Mouse (Mus musculus): ENCODE data around the gene Cntnap5c. TPM values are rescaled to one million over a fixed set of nuclear protein-coding genes. Genes with fewer than 3 reads are reported as not detected.

Cntnap5c gene
- polyA plus RNA-seq, 1 experiment, result 0.03 TPM

- TF ChIP-seq CTCF (IDR thresholded peaks at IDR 0.05; ENCODE audit: borderline replicate concordance, control insufficient read depth, extremely low read depth, insufficient read depth, low read length, poor library complexity), result no peak
- TF ChIP-seq POLR2A (IDR thresholded peaks at IDR 0.05; ENCODE audit: control insufficient read depth, extremely low read depth, insufficient read depth, low read length, poor library complexity), result no peak
- H3K27me3 ChIP-seq (ENCODE audit: control insufficient read depth, insufficient read depth, low read length), result no peaks in the 10 kb centered on the region
- H3K36me3 ChIP-seq (ENCODE audit: control insufficient read depth, insufficient read depth, low read length), result no peaks in the 10 kb centered on the region
- no peak overlapping the region for H3K4me3 ChIP-seq (ENCODE audit: control insufficient read depth, insufficient read depth, low read length)
- no peaks in the 10 kb centered on the region for H3K4me1 ChIP-seq (replicated peaks; ENCODE audit: control insufficient read depth, insufficient read depth, low read length)
- H3K27ac ChIP-seq (ENCODE audit: control insufficient read depth, insufficient read depth, low read length), result no peak overlapping the region
- no peak for DNase-seq
These were observed 96.6 kb downstream of the Cntnap5c start for GRCm38 (mm10) chr17:57865996-57866395.

GRCm38 (mm10) chr17:57887742-57888389, 118.5 kb downstream of the Cntnap5c start:
- TF ChIP-seq CTCF (IDR thresholded peaks at IDR 0.05; ENCODE audit: borderline replicate concordance, control insufficient read depth, extremely low read depth, insufficient read depth, low read length, poor library complexity), result no peak
- TF ChIP-seq POLR2A (IDR thresholded peaks at IDR 0.05; ENCODE audit: control insufficient read depth, extremely low read depth, insufficient read depth, low read length, poor library complexity), result no peak
- no peaks in the 10 kb centered on the region for H3K4me1 ChIP-seq (replicated peaks; ENCODE audit: control insufficient read depth, insufficient read depth, low read length)
- 85% methylated on average over 4 of the region's 4 CpGs for WGBS
- H3K27me3 ChIP-seq (ENCODE audit: control insufficient read depth, insufficient read depth, low read length), result no peaks in the 10 kb centered on the region
- no peaks in the 10 kb centered on the region for H3K36me3 ChIP-seq (ENCODE audit: control insufficient read depth, insufficient read depth, low read length)
- H3K27ac ChIP-seq (ENCODE audit: control insufficient read depth, insufficient read depth, low read length), result no peak overlapping the region
- DNase-seq, result no peak
- no peak overlapping the region for H3K4me3 ChIP-seq (ENCODE audit: control insufficient read depth, insufficient read depth, low read length)

GRCm38 (mm10) chr17:57911770-57912293, 142.5 kb downstream of the Cntnap5c start:
- TF ChIP-seq CTCF (IDR thresholded peaks at IDR 0.05; ENCODE audit: borderline replicate concordance, control insufficient read depth, extremely low read depth, insufficient read depth, low read length, poor library complexity) (no peak), POLR2A (IDR thresholded peaks at IDR 0.05; ENCODE audit: control insufficient read depth, extremely low read depth, insufficient read depth, low read length, poor library complexity) (no peak)
- no peak overlapping the region for H3K27ac ChIP-seq (ENCODE audit: control insufficient read depth, insufficient read depth, low read length)
- no peaks in the 10 kb centered on the region for H3K27me3 ChIP-seq (ENCODE audit: control insufficient read depth, insufficient read depth, low read length)
- no peaks in the 10 kb centered on the region for H3K36me3 ChIP-seq (ENCODE audit: control insufficient read depth, insufficient read depth, low read length)
- no peak for DNase-seq
- no peaks in the 10 kb centered on the region for H3K4me1 ChIP-seq (replicated peaks; ENCODE audit: control insufficient read depth, insufficient read depth, low read length)
- no peak overlapping the region for H3K4me3 ChIP-seq (ENCODE audit: control insufficient read depth, insufficient read depth, low read length)

- 80% methylated on average over 3 of the region's 3 CpGs for WGBS
These were observed 214.9 kb downstream of the Cntnap5c start for GRCm38 (mm10) chr17:57984230-57984629.

GRCm38 (mm10) chr17:57988420-57988819, 219.1 kb downstream of the Cntnap5c start:
- TF ChIP-seq CTCF (IDR thresholded peaks at IDR 0.05; ENCODE audit: borderline replicate concordance, control insufficient read depth, extremely low read depth, insufficient read depth, low read length, poor library complexity), result no peak
- TF ChIP-seq POLR2A (IDR thresholded peaks at IDR 0.05; ENCODE audit: control insufficient read depth, extremely low read depth, insufficient read depth, low read length, poor library complexity), result no peak
- Histone ChIP-seq H3K36me3 (ENCODE audit: control insufficient read depth, insufficient read depth, low read length) (no peaks in the 10 kb centered on the region), H3K27ac (ENCODE audit: control insufficient read depth, insufficient read depth, low read length) (no peak overlapping the region), H3K4me1 (replicated peaks; ENCODE audit: control insufficient read depth, insufficient read depth, low read length) (no peaks in the 10 kb centered on the region), H3K27me3 (ENCODE audit: control insufficient read depth, insufficient read depth, low read length) (no peaks in the 10 kb centered on the region), H3K4me3 (ENCODE audit: control insufficient read depth, insufficient read depth, low read length) (no peak overlapping the region)
- WGBS, result 52% methylated on average over 2 of the region's 2 CpGs
- DNase-seq, result no peak

More at GRCm38 (mm10) chr17:57984230-57984629, 214.9 kb downstream of the Cntnap5c start:
- H3K27me3 ChIP-seq (ENCODE audit: control insufficient read depth, insufficient read depth, low read length), result no peaks in the 10 kb centered on the region
- no peak for DNase-seq
- H3K27ac ChIP-seq (ENCODE audit: control insufficient read depth, insufficient read depth, low read length), result no peak overlapping the region
- TF ChIP-seq CTCF (IDR thresholded peaks at IDR 0.05; ENCODE audit: borderline replicate concordance, control insufficient read depth, extremely low read depth, insufficient read depth, low read length, poor library complexity), result no peak
- no peak for TF ChIP-seq POLR2A (IDR thresholded peaks at IDR 0.05; ENCODE audit: control insufficient read depth, extremely low read depth, insufficient read depth, low read length, poor library complexity)
- H3K4me3 ChIP-seq (ENCODE audit: control insufficient read depth, insufficient read depth, low read length), result no peak overlapping the region
- H3K4me1 ChIP-seq (replicated peaks; ENCODE audit: control insufficient read depth, insufficient read depth, low read length), result no peaks in the 10 kb centered on the region
- no peaks in the 10 kb centered on the region for H3K36me3 ChIP-seq (ENCODE audit: control insufficient read depth, insufficient read depth, low read length)

GRCm38 (mm10) chr17:57996461-57996860, 227.1 kb downstream of the Cntnap5c start:
- no peaks in the 10 kb centered on the region for H3K36me3 ChIP-seq (ENCODE audit: control insufficient read depth, insufficient read depth, low read length)
- 74% methylated on average over 1 of the region's 1 CpGs for WGBS
- H3K4me3 ChIP-seq (ENCODE audit: control insufficient read depth, insufficient read depth, low read length), result no peak overlapping the region
- no peak for DNase-seq
- H3K27ac ChIP-seq (ENCODE audit: control insufficient read depth, insufficient read depth, low read length), result no peak overlapping the region
- TF ChIP-seq CTCF (IDR thresholded peaks at IDR 0.05; ENCODE audit: borderline replicate concordance, control insufficient read depth, extremely low read depth, insufficient read depth, low read length, poor library complexity) (no peak), POLR2A (IDR thresholded peaks at IDR 0.05; ENCODE audit: control insufficient read depth, extremely low read depth, insufficient read depth, low read length, poor library complexity) (no peak)
- H3K27me3 ChIP-seq (ENCODE audit: control insufficient read depth, insufficient read depth, low read length), result no peaks in the 10 kb centered on the region
- no peaks in the 10 kb centered on the region for H3K4me1 ChIP-seq (replicated peaks; ENCODE audit: control insufficient read depth, insufficient read depth, low read length)

Data from thymus, adult 2 months (tissue).